Mouse (Mus musculus) intestine, embryonic 14.5 days (tissue): ENCODE results near the gene Mettl23. TPM values are rescaled to one million over a fixed set of nuclear protein-coding genes. Genes with fewer than 3 reads are reported as not detected.
A peak's percentile ranks its signal among the peaks of the same experiment; 100 is the strongest.
"Not testable (repeated sequence)": the region's sequence is repeated elsewhere in the genome, so short reads cannot be mapped to it uniquely, and the experiment has no call there.

Experiments
- ATAC-seq: fragments of 200-750 bp; cut with Nextera tagmentation; replicated peaks from 2 replicates; pipeline ENCODE4 v1.8.0; 2017; ENCODE audit warnings: low read depth, moderate number of reproducible peaks, moderate TSS enrichment, moderate library complexity; ENCODE audit not compliant: low FRiP score, low TSS enrichment
- DNase-seq: peaks from one replicate; pipeline ENCODE4 v3.0.0-alpha.2; 2018; ENCODE audit warnings: low spot score
- H3K27ac ChIP-seq: fragments of 300-500 bp; sonication (generic); 2 replicates; pipeline ENCODE4 v1.5.1; 2014; ENCODE audit warnings: low read depth, mild to moderate bottlenecking, control low read depth
- H3K27me3 ChIP-seq: fragments of 300-500 bp; sonication (generic); replicated peaks from 2 replicates; pipeline ENCODE4 v1.6.1; 2014; ENCODE audit warnings: low read length, control low read depth; ENCODE audit not compliant: control insufficient read depth, insufficient read depth
- H3K36me3 ChIP-seq: fragments of 300-500 bp; sonication (generic); 2 replicates; pipeline ENCODE4 v1.6.1; 2014; ENCODE audit warnings: low read length, control low read depth; ENCODE audit not compliant: control insufficient read depth, insufficient read depth
- H3K4me1 ChIP-seq: fragments of 300-500 bp; sonication (generic); replicated peaks from 2 replicates; pipeline ENCODE4 v1.6.1; 2014; ENCODE audit warnings: low read length, control low read depth, mixed read lengths; ENCODE audit not compliant: control insufficient read depth, insufficient read depth
- H3K4me2 ChIP-seq: fragments of 300-500 bp; sonication (generic); 2 replicates; pipeline ENCODE4 v1.6.1; 2014; ENCODE audit warnings: low read length
- H3K4me3 ChIP-seq: fragments of 300-500 bp; sonication (generic); 2 replicates; pipeline ENCODE4 v1.5.1; 2014; ENCODE audit warnings: low read depth, low read length, control low read depth, mixed read lengths
- H3K9ac ChIP-seq: fragments of 300-500 bp; sonication (generic); 2 replicates; pipeline ENCODE4 v1.6.1; 2014; ENCODE audit warnings: mild to moderate bottlenecking, low read length
- H3K9me3 ChIP-seq: fragments of 300-500 bp; sonication (generic); 2 replicates; pipeline ENCODE4 v1.6.1; 2016; ENCODE audit warnings: low read length, control low read depth; ENCODE audit not compliant: control insufficient read depth
- WGBS: fragments of 180-500 bp; shearing (Covaris S2); extraction: QIAGEN DNeasy Blood & Tissue Kit; methylation state at CpG from one replicate; pipeline ENCODE4 v1.1.7; 2014; 5-methylcytosine and 5-hydroxymethylcytosine counted together
- polyA plus RNA-seq: library from polyadenylated mRNA; unstranded; fragments of >200 nt; fragmentation: Nextera tagmentation; extraction: Ambion mirVana; gene quantifications from 2 replicates; pipeline ENCODE4 v1.2.1, GENCODE M21; 2014

The Mettl23 gene
- polyA plus RNA-seq, 1 experiment from 2014 or later, result 70.3 TPM

GRCm38 (mm10) chr11:116822626-116823025, 20.5 kb upstream of the Mettl23 start:
- no peaks in the 10 kb centered on the region for H3K27me3 ChIP-seq
- H3K9me3 ChIP-seq, result no peaks in the 10 kb centered on the region
- WGBS, result 86% methylated on average over 10 of the region's 10 CpGs
- H3K36me3 ChIP-seq, result no peaks in the 10 kb centered on the region
- peaks cover 30% of the 10 kb centered on the region for H3K4me1 ChIP-seq
- ATAC-seq, result no peak
- H3K4me2 ChIP-seq, result no peak overlapping the region
- H3K4me3 ChIP-seq, result no peak overlapping the region
- DNase-seq, result no peak
- H3K9ac ChIP-seq, result no peak overlapping the region
- no peak overlapping the region for H3K27ac ChIP-seq

- 98% methylated on average over 2 of the region's 2 CpGs for WGBS
- no peak overlapping the region for H3K4me3 ChIP-seq
- no peak overlapping the region for H3K4me2 ChIP-seq
- no peaks in the 10 kb centered on the region for H3K36me3 ChIP-seq
- H3K4me1 ChIP-seq, result peaks cover 30% of the 10 kb centered on the region
- no peaks in the 10 kb centered on the region for H3K9me3 ChIP-seq
- DNase-seq (no peak), ATAC-seq (no peak)
- no peak overlapping the region for H3K9ac ChIP-seq
- no peak overlapping the region for H3K27ac ChIP-seq
- H3K27me3 ChIP-seq, result no peaks in the 10 kb centered on the region
These were observed 19.8 kb upstream of the Mettl23 start for GRCm38 (mm10) chr11:116823255-116823654.

GRCm38 (mm10) chr11:116823885-116824284, 19.2 kb upstream of the Mettl23 start:
- not testable (repeated sequence) for DNase-seq, H3K4me3 ChIP-seq, H3K27ac ChIP-seq, H3K4me2 ChIP-seq, H3K9ac ChIP-seq, H3K36me3 ChIP-seq, ATAC-seq, H3K9me3 ChIP-seq, H3K27me3 ChIP-seq
- H3K4me1 ChIP-seq, result peaks cover 32% of the 10 kb centered on the region
- WGBS, result 96% methylated on average over 10 of the region's 10 CpGs

- peaks cover 34% of the 10 kb centered on the region for H3K4me1 ChIP-seq
- ATAC-seq (no peak), DNase-seq (no peak)
- H3K9me3 ChIP-seq, result no peaks in the 10 kb centered on the region
- H3K27me3 ChIP-seq, result no peaks in the 10 kb centered on the region
- no peaks in the 10 kb centered on the region for H3K36me3 ChIP-seq
- H3K4me3 ChIP-seq, result no peak overlapping the region
- peak overlapping the region; percentile 13; the same call in 1 of the 2 replicates for H3K4me2 ChIP-seq
- peak overlapping the region; percentile 7; the same call in 1 of the 2 replicates for H3K27ac ChIP-seq
- WGBS, result 63% methylated on average over 5 of the region's 5 CpGs
- no peak overlapping the region for H3K9ac ChIP-seq
These were observed 17.8 kb upstream of the Mettl23 start for GRCm38 (mm10) chr11:116825230-116825629.

GRCm38 (mm10) chr11:116826550-116827504, 16.3 kb upstream of the Mettl23 start:
- Histone ChIP-seq H3K9me3 (no peaks in the 10 kb centered on the region), H3K4me3 (peak overlapping the region; percentile 58), H3K4me2 (peak overlapping the region; percentile 71), H3K27me3 (no peaks in the 10 kb centered on the region), H3K36me3 (no peaks in the 10 kb centered on the region), H3K27ac (peak overlapping the region; percentile 67), H3K4me1 (peaks cover 28% of the 10 kb centered on the region), H3K9ac (peak overlapping the region; percentile 68)
- ATAC-seq, result no peak
- 36% methylated on average over 17 of the region's 17 CpGs for WGBS
- DNase-seq, result no peak

- under 1% methylated on average over 67 of the region's 71 CpGs for WGBS
- H3K4me1 ChIP-seq, result peaks cover 27% of the 10 kb centered on the region
- H3K27me3 ChIP-seq, result no peaks in the 10 kb centered on the region
- H3K4me2 ChIP-seq, result peak within 1 kb of the TSS; percentile 71
- peak; percentile 65 for ATAC-seq
- no peaks in the 10 kb centered on the region for H3K9me3 ChIP-seq
- peak within 1 kb of the TSS; percentile 58 for H3K4me3 ChIP-seq
- H3K9ac ChIP-seq, result peak within 1 kb of the TSS; percentile 68
- H3K36me3 ChIP-seq, result peaks cover 1% of the 10 kb centered on the region; the same call in 1 of the 2 replicates
- H3K27ac ChIP-seq, result peak within 1 kb of the TSS; percentile 67
- peak; percentile 88 for DNase-seq
These were observed 15.4 kb upstream of the Mettl23 start, which contains the start of gene Mxra7 for GRCm38 (mm10) chr11:116827534-116828165. TSS of gene Mxra7 (minus strand) at chr11:116828046.

GRCm38 (mm10) chr11:116832172-116832685, 10.8 kb upstream of the Mettl23 start:
- 24% methylated on average over 4 of the region's 4 CpGs for WGBS
- DNase-seq (no peak), ATAC-seq (no peak)
- Histone ChIP-seq H3K9ac (no peak overlapping the region), H3K36me3 (peaks cover 47% of the 10 kb centered on the region), H3K27ac (no peak overlapping the region), H3K4me3 (no peak overlapping the region), H3K27me3 (no peaks in the 10 kb centered on the region), H3K9me3 (no peaks in the 10 kb centered on the region), H3K4me2 (no peak overlapping the region), H3K4me1 (peaks cover 8% of the 10 kb centered on the region; the same call in 1 of the 2 replicates)

- ATAC-seq, result no peak
- Histone ChIP-seq H3K4me2 (no peak overlapping the region), H3K9me3 (no peaks in the 10 kb centered on the region), H3K4me3 (no peak overlapping the region), H3K36me3 (peaks cover 74% of the 10 kb centered on the region), H3K27ac (no peak overlapping the region), H3K4me1 (no peaks in the 10 kb centered on the region; the same call in 1 of the 2 replicates), H3K9ac (no peak overlapping the region), H3K27me3 (no peaks in the 10 kb centered on the region)
- 94% methylated on average over 1 of the region's 1 CpGs for WGBS
- DNase-seq, result no peak
These were observed 8.1 kb upstream of the Mettl23 start for GRCm38 (mm10) chr11:116834954-116835353.
